In the genomic region with DNA sequence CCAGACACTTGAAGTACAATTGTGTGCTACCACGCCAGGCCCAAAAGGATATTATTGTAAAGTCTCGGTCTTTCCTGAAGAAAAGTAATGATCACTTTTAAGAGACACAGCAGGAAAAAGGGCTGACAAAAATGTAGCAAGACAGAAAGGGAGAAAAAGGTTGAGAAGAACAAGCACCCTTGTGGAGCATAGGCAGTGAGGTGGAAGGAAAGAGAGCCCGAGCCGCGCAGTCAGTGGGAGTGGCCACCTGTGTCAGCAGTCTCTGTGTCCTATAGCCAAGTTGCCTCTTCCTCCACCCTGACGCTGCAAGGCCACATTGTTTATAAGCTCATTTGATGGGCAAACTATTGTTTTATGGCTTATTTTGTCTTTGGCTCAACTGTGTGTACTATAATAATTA, we compare ENCODE assay signal across 10 mouse cellular contexts. TPM values are rescaled to one million over a fixed set of nuclear protein-coding genes. Genes with fewer than 3 reads are reported as not detected.
DNase-seq lines count a peak whose midpoint lies in the region; ATAC-seq lines count a peak whose summit lies in the region.
"Had no signal": no experiment of that assay in that cellular context is flagged by ENCODE, and none has a peak within 500 bp of the region (broad histone marks: within the 10 kb centered on the region; RNA-seq: fewer than 3 reads in every experiment).

No protein-coding gene starts in this region.

- DNase-seq in CD4-positive, CD25-positive, alpha-beta regulatory T cell, adult 2 months (ENCODE audit: low read depth, low spot score): peak; percentile 66
- peak; percentile 34 to 49 for DNase-seq in cerebellum, postnatal 14 days
- peak; percentile 42 for DNase-seq in lung, postnatal 36 days
- DNase-seq in embryo, embryonic 10 days (ENCODE audit: low spot score): no peak
- DNase-seq in ovary, adult 18-20 months (ENCODE audit: low spot score): no peak

- no peaks in the 10 kb centered on the region for H3K27me3 ChIP-seq in heart, embryonic 13.5 days (replicated peaks)
- no peaks in the 10 kb centered on the region for H3K27me3 ChIP-seq in heart, embryonic 11.5 days (ENCODE audit: control insufficient read depth, insufficient read depth, low read length)
- no peaks in the 10 kb centered on the region for H3K27me3 ChIP-seq in intestine, embryonic 15.5 days (replicated peaks)
- H3K27me3 ChIP-seq: neural tube, embryonic 12.5 days had no signal

- no peak overlapping the region for H3K4me3 ChIP-seq in heart, embryonic 13.5 days
- H3K4me3 ChIP-seq in heart, embryonic 11.5 days (ENCODE audit: low read depth, low read length): no peak overlapping the region
- no peak overlapping the region for H3K4me3 ChIP-seq in intestine, embryonic 15.5 days (replicated peaks)
- H3K4me3 ChIP-seq: heart, adult 2 months; neural tube, embryonic 12.5 days had no signal

- 74% methylated on average over 6 of the region's 6 CpGs for WGBS in heart, embryonic 13.5 days
- 69% methylated on average over 6 of the region's 6 CpGs for WGBS in heart, embryonic 11.5 days (ENCODE audit: insufficient replicate concordance)
- WGBS in intestine, embryonic 15.5 days: 72% methylated on average over 6 of the region's 6 CpGs

- peaks cover 30% of the 10 kb centered on the region for H3K36me3 ChIP-seq in heart, embryonic 13.5 days
- peaks cover 2% of the 10 kb centered on the region; the same call in 1 of the 2 replicates for H3K36me3 ChIP-seq in heart, embryonic 11.5 days (ENCODE audit: control insufficient read depth, insufficient read depth, low read length)
- H3K36me3 ChIP-seq in intestine, embryonic 15.5 days: 0 out of 2 replicates have a peak, but pooled peaks cover 3% of the 10 kb centered on the region

- 0 out of 2 replicates have a peak overlapping the region, but pooled peaks have one; percentile 6 for H3K27ac ChIP-seq in heart, embryonic 13.5 days (replicated peaks)
- H3K27ac ChIP-seq in heart, embryonic 11.5 days (ENCODE audit: low read depth, low read length): no peak overlapping the region
- no peak overlapping the region for H3K27ac ChIP-seq in intestine, embryonic 15.5 days
- H3K27ac ChIP-seq: heart, adult 2 months; neural tube, embryonic 12.5 days had no signal

- peaks cover 8% of the 10 kb centered on the region for H3K4me1 ChIP-seq in heart, embryonic 13.5 days
- H3K4me1 ChIP-seq in heart, embryonic 11.5 days (ENCODE audit: control insufficient read depth, insufficient read depth, low read length): no peaks in the 10 kb centered on the region
- peaks cover 3% of the 10 kb centered on the region; the same call in 1 of the 2 replicates for H3K4me1 ChIP-seq in intestine, embryonic 15.5 days (replicated peaks)

- no peak for ATAC-seq in heart, embryonic 13.5 days (ENCODE audit: extremely low read depth, insufficient number of reproducible peaks, low FRiP score, low TSS enrichment)
- no peak for ATAC-seq in heart, embryonic 11.5 days (replicated peaks; ENCODE audit: insufficient number of reproducible peaks, low FRiP score, low TSS enrichment)
- ATAC-seq in intestine, embryonic 15.5 days: no peak

- 0 out of 2 replicates have a peak overlapping the region, but pooled peaks have one; percentile 4 for H3K4me2 ChIP-seq in heart, embryonic 13.5 days
- no peak overlapping the region for H3K4me2 ChIP-seq in heart, embryonic 11.5 days
- no peak overlapping the region for H3K4me2 ChIP-seq in intestine, embryonic 15.5 days (replicated peaks)
- H3K4me2 ChIP-seq: neural tube, embryonic 12.5 days had no signal

- no peaks in the 10 kb centered on the region for H3K9me3 ChIP-seq in heart, embryonic 13.5 days
- H3K9me3 ChIP-seq in heart, embryonic 11.5 days (replicated peaks; ENCODE audit: control insufficient read depth, low read length): no peaks in the 10 kb centered on the region
- no peaks in the 10 kb centered on the region for H3K9me3 ChIP-seq in intestine, embryonic 15.5 days
- H3K9me3 ChIP-seq: neural tube, embryonic 12.5 days had no signal

- no peak overlapping the region for H3K9ac ChIP-seq in heart, embryonic 13.5 days
- H3K9ac ChIP-seq in heart, embryonic 11.5 days (ENCODE audit: low read depth, low read length): no peak overlapping the region
- no peak overlapping the region for H3K9ac ChIP-seq in intestine, embryonic 15.5 days
- H3K9ac ChIP-seq: neural tube, embryonic 12.5 days had no signal

RNA-seq across cellular contexts. Expression of a gene that starts 13.6 kb away (rescaled TPM):
- polyA plus RNA-seq in heart, embryonic 13.5 days (2015; fragmentation: Nextera tagmentation; extraction: Ambion mirVana): 5.2 and 5.5 TPM in 2 replicates
- 7.6 and 7.9 TPM in 2 replicates for polyA plus RNA-seq in heart, embryonic 11.5 days (2014; fragmentation: Nextera tagmentation; extraction: Ambion mirVana)
- polyA plus RNA-seq in intestine, embryonic 15.5 days (2015; fragmentation: Nextera tagmentation; extraction: Ambion mirVana): 8.3 and 9.7 TPM in 2 replicates

RNA-seq across cellular contexts. Expression of a gene that starts 40.4 kb away (rescaled TPM):
- 13.0 and 15.1 TPM in 2 replicates for polyA plus RNA-seq in heart, embryonic 13.5 days (2015; fragmentation: Nextera tagmentation; extraction: Ambion mirVana)
- polyA plus RNA-seq in heart, embryonic 11.5 days (2014; fragmentation: Nextera tagmentation; extraction: Ambion mirVana): 18.7 and 18.9 TPM in 2 replicates
- 18.9 and 19.3 TPM in 2 replicates for polyA plus RNA-seq in intestine, embryonic 15.5 days (2015; fragmentation: Nextera tagmentation; extraction: Ambion mirVana)

Comparison
In these comparisons a context has a peak if more than half of its experiments do, and no peak if none do; other contexts are left out.
1. DNase-seq: peak in CD4-positive, CD25-positive, alpha-beta regulatory T cell, adult 2 months (single experiment), cerebellum, postnatal 14 days (2 of 2) and lung, postnatal 36 days (single experiment); none in embryo, embryonic 10 days (single experiment) and ovary, adult 18-20 months (single experiment).